Mouse (Mus musculus): ENCODE results near the gene Cant1. TPM values are rescaled to one million over a fixed set of nuclear protein-coding genes. Genes with fewer than 3 reads are reported as not detected.

Gene Cant1
- total RNA-seq, 4 experiments from 2014 or later = 39.6 to 42.8 (median 41.1) TPM

DNA sequence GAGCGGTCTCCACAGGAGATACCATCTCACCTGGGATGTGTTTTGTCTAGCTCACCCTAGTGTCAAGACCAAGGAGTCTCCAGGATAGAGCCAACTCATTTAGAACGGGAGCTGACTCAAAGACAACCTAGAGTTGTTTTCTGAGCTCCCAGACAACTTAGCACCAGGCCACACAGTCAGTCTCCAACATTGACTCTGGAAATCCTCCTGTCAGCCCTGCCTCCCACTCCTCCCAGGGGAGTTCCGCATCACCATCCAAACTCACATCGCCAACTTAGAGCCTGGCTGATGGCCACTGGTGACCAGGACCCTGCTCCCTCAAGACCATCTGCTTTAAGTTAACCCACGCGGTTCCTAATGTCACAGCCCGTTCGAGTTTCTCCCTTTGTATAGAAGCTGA lies 43.4 kb downstream of the Cant1 start:
- no peak for DNase-seq (ENCODE audit: low spot score in 2 of 2)

DNA sequence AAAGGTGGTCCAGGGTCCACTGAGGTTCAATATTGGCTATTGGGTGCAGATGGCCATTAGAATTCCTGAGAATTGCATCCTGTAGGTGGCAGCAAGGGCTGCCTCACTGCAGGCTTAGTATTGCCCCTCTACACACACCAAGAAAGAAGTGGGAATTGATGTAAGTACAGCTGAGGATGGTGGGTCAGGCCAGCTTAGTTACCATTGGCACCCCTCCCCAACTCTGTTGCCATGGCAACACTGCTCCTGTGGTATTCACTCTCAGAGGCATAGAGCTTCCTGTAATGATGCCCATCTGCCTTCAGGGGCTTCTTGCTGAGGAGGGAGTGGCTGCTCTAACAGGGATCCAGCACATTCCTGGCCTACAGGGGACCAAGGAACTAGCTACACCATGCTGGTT lies 43.9 kb downstream of the Cant1 start:
- no peak for DNase-seq (ENCODE audit: low spot score in 2 of 2)

DNA sequence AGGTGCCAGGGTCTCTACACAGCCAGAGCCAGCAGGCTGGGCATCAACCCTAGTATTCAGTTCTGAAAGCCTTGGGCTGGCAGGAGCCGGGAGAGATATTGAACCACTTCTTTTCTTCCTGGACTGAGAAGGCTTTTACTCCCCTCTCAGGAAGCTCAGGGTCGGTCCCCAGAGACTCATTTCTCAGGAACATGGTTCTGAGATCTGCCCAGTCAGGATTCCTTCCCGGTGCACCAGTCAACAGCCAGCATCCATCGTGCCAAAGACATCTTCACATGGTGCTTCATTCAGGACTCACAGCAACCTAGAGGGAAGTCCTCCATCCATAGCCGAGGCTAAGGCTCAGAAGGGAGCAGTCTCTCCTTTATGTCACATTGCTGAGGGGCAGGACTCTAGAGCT lies 44.4 kb downstream of the Cant1 start:
- no peak for DNase-seq (ENCODE audit: low spot score in 2 of 2)

DNA sequence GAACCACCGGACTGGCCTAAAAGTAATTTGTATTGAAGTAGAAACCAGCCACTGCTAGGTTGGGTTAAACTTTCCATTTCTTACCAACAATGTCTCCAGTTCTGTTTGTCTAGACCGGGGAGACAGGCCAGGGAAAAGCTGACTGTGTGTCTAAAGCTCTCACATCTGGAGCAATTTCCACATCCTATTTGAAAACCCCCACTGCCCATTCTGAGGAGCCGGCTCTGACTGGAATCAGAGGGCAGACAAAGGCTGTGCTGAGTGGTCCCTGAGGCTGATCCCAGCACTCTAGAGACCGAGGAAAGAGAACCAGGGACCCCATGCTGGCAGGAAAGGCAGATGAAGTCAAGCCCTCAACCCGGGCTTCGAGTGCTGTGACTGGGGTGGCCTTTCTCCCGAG lies 46.2 kb downstream of the Cant1 start:
- no peak for DNase-seq (ENCODE audit: low spot score in 2 of 2)

DNA sequence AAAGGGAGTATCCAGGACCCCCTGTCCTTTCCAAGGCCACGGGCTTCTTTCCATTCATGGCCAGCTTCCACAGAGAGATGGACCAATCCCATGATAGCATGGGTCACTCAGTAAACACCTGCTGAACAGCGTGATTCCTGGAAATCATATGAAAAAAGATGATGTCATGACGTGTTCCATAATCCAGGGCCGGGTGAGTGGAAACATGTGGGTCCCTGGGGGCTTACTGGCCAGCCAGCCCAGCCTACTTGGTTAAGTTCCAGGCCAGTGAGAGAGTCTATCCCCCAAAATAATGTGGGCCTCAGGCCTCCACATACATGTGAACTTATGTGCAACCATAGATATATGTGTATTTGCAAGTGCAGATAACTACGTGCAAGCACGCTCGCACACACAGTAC lies 47.0 kb downstream of the Cant1 start:
- DNase-seq (ENCODE audit: low spot score in 2 of 2) = no peak

DNA sequence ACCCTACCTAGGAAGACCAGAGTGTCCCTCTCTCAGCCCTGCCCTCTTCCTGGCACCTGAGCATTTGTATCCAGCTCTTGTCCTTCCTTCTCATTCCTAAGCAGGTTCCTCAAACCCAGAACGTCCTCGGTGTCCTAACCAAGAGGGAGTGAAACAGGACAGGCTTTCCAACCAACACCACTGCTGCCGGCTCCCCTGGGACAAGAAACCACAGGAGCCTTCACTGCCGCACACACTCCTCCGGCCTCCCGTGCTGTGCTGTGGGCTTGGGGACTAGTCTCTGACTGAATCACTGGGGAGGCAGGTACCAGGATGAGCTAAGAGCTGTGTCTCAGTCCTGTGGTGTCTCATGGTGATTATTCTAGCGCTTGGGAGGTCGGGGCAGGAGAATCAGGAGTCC lies 49.2 kb downstream of the Cant1 start:
- DNase-seq (ENCODE audit: low spot score in 2 of 2) = no peak

DNA sequence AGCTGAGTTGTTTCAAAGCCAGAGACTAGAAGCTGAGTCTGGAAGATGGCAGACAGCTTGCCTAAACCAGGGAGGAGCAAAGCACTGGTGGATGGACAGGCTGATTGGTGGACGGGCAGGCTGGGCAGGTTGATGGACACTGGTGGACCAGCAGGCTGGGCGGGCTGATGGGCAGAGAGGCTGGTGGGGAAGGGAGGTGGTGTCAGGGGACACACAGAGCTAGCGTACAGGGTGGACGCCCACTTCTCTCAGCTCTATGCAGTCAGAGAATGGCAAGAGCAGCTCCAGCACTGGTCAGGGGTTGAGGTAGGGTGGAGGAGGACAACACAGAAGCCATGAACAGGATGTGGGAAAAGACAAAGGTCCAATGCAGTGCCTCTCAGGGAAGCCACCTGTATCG lies 49.6 kb downstream of the Cant1 start:
- DNase-seq (ENCODE audit: low spot score in 2 of 2) = no peak

DNA sequence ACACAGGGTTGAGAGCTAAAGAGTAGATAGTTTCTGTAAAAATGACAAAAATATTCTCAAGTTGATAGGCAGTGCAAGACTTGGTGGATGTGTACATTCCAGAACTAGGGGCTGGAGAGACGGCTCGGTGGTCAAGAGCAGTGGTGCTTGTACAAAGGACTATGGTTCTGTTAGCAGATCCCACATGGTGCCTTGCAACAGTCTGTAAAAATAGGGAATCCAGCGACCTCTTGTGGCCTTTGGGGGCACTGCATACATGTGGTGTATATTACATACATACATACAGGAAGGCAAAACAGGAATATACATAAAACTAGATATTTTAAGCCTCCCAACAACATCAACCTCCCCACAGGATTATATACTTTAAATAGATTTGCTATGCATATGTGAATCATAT lies 50.6 kb downstream of the Cant1 start:
- no peak for DNase-seq (ENCODE audit: low spot score in 2 of 2)

DNA sequence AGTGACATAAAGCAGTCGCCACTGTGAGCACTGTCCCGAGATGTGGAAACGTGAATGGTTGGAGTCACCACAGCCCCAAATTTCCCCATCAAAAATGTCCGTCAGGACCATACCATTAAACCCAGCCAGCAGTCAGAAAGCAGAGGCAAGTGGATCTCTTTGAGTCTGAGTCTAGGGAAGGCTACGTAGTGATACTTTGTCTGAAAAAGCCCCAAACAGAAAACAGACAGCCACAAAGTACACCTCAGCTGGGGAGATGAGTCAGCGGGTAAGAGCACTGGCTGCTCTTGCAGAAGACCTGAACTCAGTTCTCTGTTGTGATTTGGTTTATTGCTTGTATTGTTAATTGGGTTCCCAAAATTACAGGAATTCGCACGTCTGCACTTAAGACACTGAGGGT lies 52.3 kb downstream of the Cant1 start:
- DNase-seq (ENCODE audit: low spot score in 2 of 2) = no peak

DNA sequence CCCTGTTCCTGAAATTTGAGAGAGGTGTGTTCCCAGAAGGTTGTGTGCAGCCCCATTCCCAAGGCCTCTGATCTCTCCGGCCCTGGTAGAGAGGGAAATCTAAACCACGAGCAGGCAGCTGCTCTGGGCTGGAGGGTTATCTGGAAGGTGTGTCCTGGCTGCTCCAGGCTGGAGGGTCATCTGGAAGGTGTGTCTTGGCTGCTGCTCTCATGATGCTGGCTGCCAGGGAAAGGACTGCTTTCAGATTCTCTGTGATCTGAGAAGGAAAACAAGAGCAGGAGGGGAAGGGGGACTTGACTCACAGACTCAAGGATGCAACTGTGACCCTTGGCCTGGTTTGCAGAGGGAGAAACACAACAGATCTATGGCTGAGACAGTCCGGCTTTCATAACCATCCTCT lies 52.8 kb downstream of the Cant1 start:
- DNase-seq (ENCODE audit: low spot score in 2 of 2) = no peak

DNA sequence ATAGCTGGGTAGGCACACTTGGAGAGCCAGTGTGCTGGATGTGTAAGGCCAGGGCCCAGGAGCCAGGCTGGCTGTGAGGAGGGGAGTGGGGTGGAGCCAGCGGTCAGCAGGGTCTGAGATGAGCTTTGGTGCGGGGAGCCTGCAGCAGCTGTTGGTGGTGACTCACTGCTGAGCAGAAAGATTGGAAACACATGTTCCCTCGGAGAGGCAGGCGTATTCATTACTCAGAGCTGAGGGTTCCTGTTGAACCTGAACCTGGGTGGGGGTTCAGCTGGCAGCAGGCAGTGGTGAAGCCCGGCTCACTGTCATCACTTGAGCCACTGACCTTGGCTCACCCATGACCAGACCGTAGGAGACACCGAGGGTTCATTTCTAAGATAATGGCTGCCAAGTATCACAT lies 53.7 kb downstream of the Cant1 start:
- DNase-seq (ENCODE audit: low spot score in 2 of 2) = no peak

DNA sequence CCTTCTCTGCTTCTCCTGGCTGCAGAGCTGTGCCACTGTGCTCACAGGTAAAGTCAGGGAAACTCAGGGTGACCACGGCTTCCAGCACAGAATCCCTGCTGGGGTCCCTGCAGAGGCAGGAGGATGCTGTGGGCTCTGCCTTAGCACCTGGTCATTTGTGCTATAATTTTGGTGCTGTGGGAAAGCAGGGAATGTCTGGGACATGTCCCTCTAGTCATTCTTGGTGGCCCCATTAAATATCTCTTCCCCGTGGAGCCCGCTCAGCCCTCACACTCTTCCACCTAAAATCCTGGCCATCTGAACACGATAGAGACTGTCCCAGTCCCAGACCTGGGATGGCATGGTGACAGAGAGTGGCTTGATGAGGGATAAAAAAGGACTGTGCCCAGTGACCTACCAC lies 54.9 kb downstream of the Cant1 start:
- no peak for DNase-seq (ENCODE audit: low spot score in 2 of 2)

DNA sequence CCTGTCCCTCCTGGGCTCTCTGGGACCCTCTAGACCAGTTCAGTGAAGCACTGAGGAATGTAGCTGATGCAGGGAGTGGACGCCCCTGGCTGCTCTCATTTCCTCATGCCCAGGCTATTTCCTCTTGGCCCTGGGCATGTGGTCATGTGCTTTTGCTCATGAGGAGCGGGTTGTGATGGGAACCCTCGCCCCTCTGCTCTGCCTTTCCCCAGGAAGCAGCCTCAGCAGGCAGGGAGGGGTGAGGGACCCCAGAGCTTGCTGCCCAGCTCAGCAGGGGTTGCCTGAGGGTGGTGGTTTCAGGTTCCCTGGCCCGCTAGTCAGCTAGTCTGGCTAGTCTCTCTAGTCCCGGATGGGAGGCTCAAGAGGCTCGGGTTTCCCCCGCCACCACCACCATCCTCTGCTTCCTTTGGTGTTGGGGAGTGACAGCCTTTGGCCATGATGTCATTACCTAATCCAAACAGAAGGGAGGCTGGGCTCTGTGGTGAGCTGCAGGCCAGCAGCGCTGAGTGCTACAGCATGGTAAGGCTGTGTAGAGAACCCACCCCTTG lies 55.8 kb downstream of the Cant1 start:
- no peak for DNase-seq (ENCODE audit: low spot score in 2 of 2)

DNA sequence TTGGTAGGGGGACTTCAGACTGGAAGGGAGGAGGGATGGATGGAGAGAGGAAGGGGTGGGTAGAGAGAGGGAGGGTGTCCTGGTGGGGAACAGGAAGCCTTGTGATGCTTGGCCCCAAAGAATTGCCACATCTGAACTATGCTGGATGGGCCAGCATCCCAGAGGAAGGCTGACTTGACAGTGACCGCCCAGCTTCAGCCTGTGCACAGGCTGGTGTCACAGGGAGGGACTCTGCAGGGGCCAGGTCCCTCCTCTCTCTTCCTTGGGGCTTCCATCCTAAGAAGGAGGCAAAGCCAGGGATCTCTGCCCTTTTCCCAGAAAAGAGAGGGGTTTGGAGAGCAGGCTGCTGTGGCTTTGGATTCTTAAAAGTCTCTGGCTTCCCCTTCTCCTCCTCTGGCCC lies 56.4 kb downstream of the Cant1 start:
- DNase-seq (ENCODE audit: low spot score in 2 of 2) = no peak

DNA sequence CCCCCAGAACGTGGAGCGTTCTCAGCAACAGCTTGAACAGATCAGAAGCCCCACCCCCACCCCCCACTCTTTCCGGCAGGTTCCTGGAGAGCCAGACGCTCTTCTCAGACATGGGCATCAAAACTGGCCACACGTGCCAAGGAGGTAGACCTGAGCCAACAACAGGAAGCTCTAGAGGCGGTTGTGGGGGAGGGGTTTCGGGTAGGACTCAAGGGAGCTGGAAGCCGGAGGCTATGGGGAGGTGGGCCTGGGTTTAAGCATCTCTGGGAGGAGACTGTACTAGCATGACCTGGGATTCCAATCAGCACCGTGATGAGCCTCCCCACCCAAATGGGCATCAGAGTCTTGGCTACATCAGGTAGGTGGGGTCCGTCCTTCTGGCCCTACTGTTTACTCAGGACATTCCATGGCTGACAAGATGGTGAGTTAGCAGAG lies 58.0 kb downstream of the Cant1 start:
- no peak for DNase-seq (ENCODE audit: low spot score in 2 of 2)

DNA sequence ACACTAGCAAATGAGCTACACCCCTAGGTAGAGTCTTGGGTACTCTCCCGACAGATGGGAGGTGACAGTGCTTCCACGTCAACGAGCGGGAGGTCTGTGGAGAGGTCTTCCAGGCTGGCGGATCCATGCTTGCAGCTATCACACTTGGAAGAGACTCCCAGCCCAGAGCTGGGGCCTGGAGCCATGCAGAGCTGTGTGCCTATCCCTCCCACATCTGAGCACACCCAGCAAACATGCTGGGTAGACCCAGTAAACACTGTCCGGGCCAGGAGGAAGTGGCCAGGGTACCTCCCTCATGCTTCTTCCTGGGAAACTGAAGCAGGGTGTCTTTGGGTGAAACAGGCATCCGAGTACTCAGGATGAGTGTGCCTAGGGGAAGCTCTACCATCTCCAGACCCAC lies 58.4 kb downstream of the Cant1 start:
- DNase-seq (ENCODE audit: low spot score in 2 of 2) = no peak

Other genes starting within 250 kb of the Cant1 start
- 10 to 100 TPM; 84.7 to 96.8 (median 89.4) TPM for gene Cyth1, start 170.5 kb downstream of the Cant1 start, total RNA-seq (2022)
- 10 to 100 TPM; 28.7 to 33.8 (median 30.8) TPM for gene Usp36, start 128.8 kb downstream of the Cant1 start, total RNA-seq (2022)
- gene Cep295nl, start 76.6 kb downstream of the Cant1 start, total RNA-seq (2022) = 1 to 10 TPM; 1.5 to 2.2 (median 2.1) TPM
- 100 to 1,000 TPM; 225 to 284 (median 259) TPM for gene Timp2, start 63.3 kb downstream of the Cant1 start, total RNA-seq (2022)
- 100 to 1,000 TPM in 1 of 4 experiments, 10 to 100 TPM in 3; 17.0 to 100 (median 50.4) TPM for gene Lgals3bp, start 17.0 kb downstream of the Cant1 start, total RNA-seq (2022)
- 1 to 10 TPM; 3.1 to 6.0 (median 3.6) TPM for gene C1qtnf1, start 9.1 kb upstream of the Cant1 start, total RNA-seq (2022)
- 10 to 100 TPM; 14.9 to 22.3 (median 19.0) TPM for gene Engase, start 57.7 kb upstream of the Cant1 start, total RNA-seq (2022)

Measured in layer of hippocampus, adult 8-10 months (tissue).